Mouse (Mus musculus): Measurements from ENCODE around the gene Tmem132d. TPM values are rescaled to one million over a fixed set of nuclear protein-coding genes. Genes with fewer than 3 reads are reported as not detected.

Gene Tmem132d
- polyA plus RNA-seq, 1 experiment from 2014 or later: 0.63 TPM

- H3K27me3 ChIP-seq: no peaks in the 10 kb centered on the region
- no peaks in the 10 kb centered on the region for H3K36me3 ChIP-seq
- no peak overlapping the region for H3K9ac ChIP-seq
- 46% methylated on average over 8 of the region's 8 CpGs for WGBS
- H3K4me3 ChIP-seq: no peak overlapping the region
- no peak overlapping the region for H3K27ac ChIP-seq
- no peak overlapping the region for H3K4me2 ChIP-seq
- H3K4me1 ChIP-seq: peaks cover 2% of the 10 kb centered on the region; the same call in 1 of the 2 replicates
- H3K9me3 ChIP-seq: no peaks in the 10 kb centered on the region
- no peak for ATAC-seq (ENCODE audit: insufficient number of reproducible peaks, low FRiP score, low TSS enrichment, low read depth)
These were observed 296.1 kb downstream of the Tmem132d start for GRCm38 (mm10) chr5:128136818-128137217.

GRCm38 (mm10) chr5:128122656-128123055, 310.2 kb downstream of the Tmem132d start:
- no peak for ATAC-seq (ENCODE audit: insufficient number of reproducible peaks, low FRiP score, low TSS enrichment, low read depth)
- H3K9ac ChIP-seq: no peak overlapping the region
- H3K27me3 ChIP-seq: no peaks in the 10 kb centered on the region
- H3K4me1 ChIP-seq: no peaks in the 10 kb centered on the region
- H3K4me2 ChIP-seq: no peak overlapping the region
- WGBS: 57% methylated on average over 3 of the region's 3 CpGs
- H3K4me3 ChIP-seq: no peak overlapping the region
- H3K9me3 ChIP-seq: no peaks in the 10 kb centered on the region
- no peaks in the 10 kb centered on the region for H3K36me3 ChIP-seq
- no peak overlapping the region for H3K27ac ChIP-seq

DNA sequence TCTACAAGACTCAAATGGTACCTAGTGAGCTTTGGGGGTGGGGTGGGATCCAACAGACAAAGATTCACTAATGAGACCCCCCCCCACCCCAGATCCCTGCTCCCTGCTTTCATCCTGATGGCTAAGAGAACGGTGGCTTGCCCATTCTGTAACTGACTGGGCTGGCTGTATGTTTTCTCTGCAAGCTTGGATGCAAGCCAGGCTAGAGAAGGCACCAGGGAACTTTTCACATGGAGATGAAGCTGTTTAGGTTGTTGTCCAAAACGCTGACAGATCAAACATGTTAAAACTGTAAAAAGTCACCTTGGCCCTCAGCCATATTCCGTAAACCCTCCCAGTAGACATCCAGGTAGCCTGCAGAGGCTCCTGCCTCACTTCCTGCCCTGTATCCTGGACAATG, 313.7 kb downstream of the Tmem132d start:
- H3K4me1 ChIP-seq: no peaks in the 10 kb centered on the region
- 33% methylated on average over 3 of the region's 3 CpGs for WGBS
- ATAC-seq (ENCODE audit: insufficient number of reproducible peaks, low FRiP score, low TSS enrichment, low read depth): no peak
- H3K27me3 ChIP-seq: no peaks in the 10 kb centered on the region
- H3K9me3 ChIP-seq: no peaks in the 10 kb centered on the region
- H3K36me3 ChIP-seq: no peaks in the 10 kb centered on the region
- no peak overlapping the region for H3K27ac ChIP-seq
- H3K4me2 ChIP-seq: no peak overlapping the region
- H3K9ac ChIP-seq: no peak overlapping the region
- no peak overlapping the region for H3K4me3 ChIP-seq

- no peak for ATAC-seq (ENCODE audit: insufficient number of reproducible peaks, low FRiP score, low TSS enrichment, low read depth)
- Histone ChIP-seq H3K4me3 (no peak overlapping the region), H3K36me3 (no peaks in the 10 kb centered on the region), H3K9ac (no peak overlapping the region), H3K4me2 (no peak overlapping the region), H3K4me1 (no peaks in the 10 kb centered on the region), H3K9me3 (no peaks in the 10 kb centered on the region), H3K27me3 (no peaks in the 10 kb centered on the region), H3K27ac (no peak overlapping the region)
- WGBS: 86% methylated on average over 8 of the region's 8 CpGs
These were observed 319.8 kb downstream of the Tmem132d start for GRCm38 (mm10) chr5:128113107-128113506.

DNA sequence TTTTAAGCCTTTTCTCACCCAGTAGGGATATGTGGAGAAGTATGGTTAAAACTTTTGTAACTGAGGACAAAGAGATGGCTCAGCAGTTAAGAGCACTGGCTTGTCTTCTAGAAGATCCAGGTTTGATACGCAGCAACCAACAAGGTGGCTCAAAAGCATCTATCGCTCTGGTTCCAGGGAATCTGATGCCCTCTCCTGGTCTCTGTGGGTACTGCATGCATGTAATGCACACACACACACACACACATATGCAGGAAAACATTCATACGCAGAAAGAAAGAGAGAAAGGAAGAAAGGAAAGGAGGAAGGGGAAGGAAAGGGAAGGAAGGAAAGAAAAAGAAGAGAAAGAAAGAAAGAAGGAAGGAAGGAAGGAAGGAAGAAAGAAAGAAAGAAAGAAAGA, 320.4 kb downstream of the Tmem132d start:
- no peaks in the 10 kb centered on the region for H3K36me3 ChIP-seq
- H3K4me3 ChIP-seq: no peak overlapping the region
- WGBS: 92% methylated on average over 3 of the region's 3 CpGs
- no peak overlapping the region for H3K4me2 ChIP-seq
- H3K27me3 ChIP-seq: no peaks in the 10 kb centered on the region
- no peaks in the 10 kb centered on the region for H3K4me1 ChIP-seq
- no peak overlapping the region for H3K27ac ChIP-seq
- ATAC-seq (ENCODE audit: insufficient number of reproducible peaks, low FRiP score, low TSS enrichment, low read depth): no peak
- H3K9ac ChIP-seq: no peak overlapping the region
- no peaks in the 10 kb centered on the region for H3K9me3 ChIP-seq

DNA sequence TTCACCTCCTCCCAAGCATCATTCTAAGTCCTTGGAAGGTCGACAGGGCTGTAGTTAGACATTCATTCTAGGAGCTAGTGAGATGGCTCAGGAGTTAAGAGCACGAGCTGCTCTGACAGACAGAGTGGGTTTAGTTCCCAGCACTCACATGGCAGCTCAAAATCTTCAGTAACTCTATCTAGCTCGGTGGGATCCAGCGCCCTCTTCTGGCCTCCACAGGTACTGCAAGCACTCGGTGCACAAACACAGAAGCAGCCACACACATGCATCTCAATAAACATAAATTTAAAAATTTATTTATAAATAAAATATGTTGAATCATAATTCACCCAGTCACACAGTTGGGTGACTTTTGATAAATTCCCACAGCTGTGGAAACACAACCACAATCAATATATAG, 321.2 kb downstream of the Tmem132d start:
- Histone ChIP-seq H3K27ac (no peak overlapping the region), H3K4me3 (no peak overlapping the region), H3K9ac (no peak overlapping the region), H3K9me3 (no peaks in the 10 kb centered on the region), H3K4me1 (no peaks in the 10 kb centered on the region), H3K4me2 (no peak overlapping the region), H3K27me3 (no peaks in the 10 kb centered on the region), H3K36me3 (no peaks in the 10 kb centered on the region)
- no peak for ATAC-seq (ENCODE audit: insufficient number of reproducible peaks, low FRiP score, low TSS enrichment, low read depth)
- 78% methylated on average over 5 of the region's 5 CpGs for WGBS

DNA sequence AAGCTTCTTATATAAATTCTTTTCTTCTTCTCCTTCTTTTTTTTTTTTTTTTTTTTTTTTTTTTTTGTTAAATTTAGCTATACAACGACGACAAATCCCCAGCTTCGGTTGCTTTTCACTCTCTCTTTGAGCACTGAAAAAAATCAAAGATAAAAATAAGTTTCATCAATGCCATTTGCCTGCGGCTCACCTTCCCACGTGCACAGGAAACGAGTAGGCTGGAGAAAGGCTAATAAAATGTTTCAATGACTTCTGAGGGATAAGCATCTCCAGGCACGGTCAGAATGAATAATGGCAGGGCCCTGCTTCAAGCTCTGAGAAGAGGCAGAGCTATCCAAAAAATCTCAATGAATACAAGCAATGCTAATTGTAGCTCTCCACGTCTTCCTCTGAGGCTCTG, 330.3 kb downstream of the Tmem132d start:
- no peaks in the 10 kb centered on the region for H3K36me3 ChIP-seq
- no peak overlapping the region for H3K4me3 ChIP-seq
- 41% methylated on average over 8 of the region's 8 CpGs for WGBS
- no peak overlapping the region for H3K4me2 ChIP-seq
- H3K9ac ChIP-seq: no peak overlapping the region
- H3K27me3 ChIP-seq: no peaks in the 10 kb centered on the region
- H3K4me1 ChIP-seq: no peaks in the 10 kb centered on the region
- no peaks in the 10 kb centered on the region for H3K9me3 ChIP-seq
- ATAC-seq (ENCODE audit: insufficient number of reproducible peaks, low FRiP score, low TSS enrichment, low read depth): no peak
- no peak overlapping the region for H3K27ac ChIP-seq

- Histone ChIP-seq H3K4me3 (no peak overlapping the region), H3K9me3 (no peaks in the 10 kb centered on the region), H3K27me3 (no peaks in the 10 kb centered on the region), H3K4me1 (no peaks in the 10 kb centered on the region), H3K4me2 (no peak overlapping the region), H3K27ac (no peak overlapping the region), H3K9ac (no peak overlapping the region), H3K36me3 (no peaks in the 10 kb centered on the region)
- 81% methylated on average over 5 of the region's 5 CpGs for WGBS
- no peak for ATAC-seq (ENCODE audit: insufficient number of reproducible peaks, low FRiP score, low TSS enrichment, low read depth)
These were observed 332.5 kb downstream of the Tmem132d start for GRCm38 (mm10) chr5:128100331-128100730.

GRCm38 (mm10) chr5:128099439-128099838, 333.4 kb downstream of the Tmem132d start:
- H3K4me3 ChIP-seq: no peak overlapping the region
- H3K4me2 ChIP-seq: no peak overlapping the region
- no peak overlapping the region for H3K9ac ChIP-seq
- H3K27ac ChIP-seq: no peak overlapping the region
- no peaks in the 10 kb centered on the region for H3K4me1 ChIP-seq
- no peaks in the 10 kb centered on the region for H3K36me3 ChIP-seq
- H3K9me3 ChIP-seq: no peaks in the 10 kb centered on the region
- 77% methylated on average over 2 of the region's 2 CpGs for WGBS
- ATAC-seq (ENCODE audit: insufficient number of reproducible peaks, low FRiP score, low TSS enrichment, low read depth): no peak
- H3K27me3 ChIP-seq: no peaks in the 10 kb centered on the region

GRCm38 (mm10) chr5:128090578-128090977, 342.3 kb downstream of the Tmem132d start:
- H3K27ac ChIP-seq: no peak overlapping the region
- WGBS: 72% methylated on average over 5 of the region's 5 CpGs
- no peaks in the 10 kb centered on the region for H3K36me3 ChIP-seq
- H3K9me3 ChIP-seq: no peaks in the 10 kb centered on the region
- no peak for ATAC-seq (ENCODE audit: insufficient number of reproducible peaks, low FRiP score, low TSS enrichment, low read depth)
- no peaks in the 10 kb centered on the region for H3K4me1 ChIP-seq
- no peaks in the 10 kb centered on the region for H3K27me3 ChIP-seq
- no peak overlapping the region for H3K9ac ChIP-seq
- H3K4me2 ChIP-seq: no peak overlapping the region
- H3K4me3 ChIP-seq: no peak overlapping the region

DNA sequence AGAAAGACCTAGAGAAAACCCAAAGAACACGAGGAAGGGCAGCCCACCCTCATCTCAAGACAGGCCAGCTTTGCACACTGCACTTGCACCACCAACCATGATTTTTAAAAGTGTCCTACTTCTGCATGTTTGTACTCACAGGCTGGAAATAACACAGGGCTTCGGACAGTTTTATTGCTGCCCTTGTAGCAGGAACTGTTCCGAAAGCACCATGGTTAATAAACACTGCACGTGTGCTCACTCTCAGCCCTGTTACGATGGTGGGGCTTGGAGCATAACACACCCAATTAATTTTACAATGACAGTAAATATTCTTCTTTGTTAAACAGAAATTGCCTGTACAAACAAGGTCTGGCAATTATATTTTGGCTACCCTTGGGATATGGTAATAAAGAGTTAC, 357.4 kb downstream of the Tmem132d start:
- Histone ChIP-seq H3K4me1 (no peaks in the 10 kb centered on the region), H3K9me3 (no peaks in the 10 kb centered on the region), H3K27ac (no peak overlapping the region), H3K27me3 (no peaks in the 10 kb centered on the region), H3K36me3 (no peaks in the 10 kb centered on the region), H3K4me2 (no peak overlapping the region), H3K9ac (no peak overlapping the region), H3K4me3 (no peak overlapping the region)
- 27% methylated on average over 5 of the region's 5 CpGs for WGBS
- ATAC-seq (ENCODE audit: insufficient number of reproducible peaks, low FRiP score, low TSS enrichment, low read depth): no peak

DNA sequence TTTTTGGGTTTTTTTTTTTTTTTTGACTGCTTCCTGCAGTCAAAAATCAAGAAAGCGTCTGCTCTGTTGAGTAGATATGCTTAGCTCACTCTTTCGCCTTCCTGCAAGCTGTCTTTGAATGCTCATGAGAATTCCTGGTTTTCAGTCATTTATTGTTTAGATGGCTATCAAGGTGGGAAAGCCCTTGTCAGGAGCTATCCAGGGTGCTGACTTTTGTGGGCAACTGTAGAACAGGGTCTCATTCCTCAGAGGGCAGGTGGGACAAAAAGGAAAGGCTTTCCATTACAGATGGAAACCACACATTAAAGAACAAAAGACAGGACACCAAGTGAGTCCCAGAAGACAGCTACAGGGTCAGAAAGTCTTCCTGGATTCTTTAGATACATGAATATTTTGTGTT, 360.3 kb downstream of the Tmem132d start:
- no peak overlapping the region for H3K4me3 ChIP-seq
- no peak overlapping the region for H3K4me2 ChIP-seq
- 77% methylated on average over 2 of the region's 2 CpGs for WGBS
- H3K9me3 ChIP-seq: no peaks in the 10 kb centered on the region
- H3K36me3 ChIP-seq: no peaks in the 10 kb centered on the region
- H3K4me1 ChIP-seq: no peaks in the 10 kb centered on the region
- ATAC-seq (ENCODE audit: insufficient number of reproducible peaks, low FRiP score, low TSS enrichment, low read depth): no peak
- no peak overlapping the region for H3K9ac ChIP-seq
- no peak overlapping the region for H3K27ac ChIP-seq
- H3K27me3 ChIP-seq: no peaks in the 10 kb centered on the region

DNA sequence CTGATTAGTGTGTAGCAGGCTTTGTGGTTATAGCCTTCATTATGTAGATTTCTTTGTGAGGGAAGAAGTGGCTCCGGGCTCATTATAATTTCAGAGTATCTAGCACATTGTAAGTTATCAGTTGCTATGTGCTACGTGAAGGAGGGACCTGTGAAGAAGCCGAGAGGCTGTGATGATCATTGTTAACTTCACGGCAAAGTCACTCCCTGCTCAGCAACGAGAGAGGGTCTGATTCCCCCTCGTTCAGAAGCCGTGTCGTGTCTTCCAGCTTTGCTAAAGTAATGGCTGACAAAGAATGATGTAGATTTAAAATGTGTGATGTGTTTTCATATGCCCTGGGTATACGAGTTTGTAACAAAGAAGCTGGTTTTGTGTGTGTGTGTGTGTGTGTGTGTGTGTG, 391.1 kb downstream of the Tmem132d start:
- Histone ChIP-seq H3K27me3 (no peaks in the 10 kb centered on the region), H3K27ac (no peak overlapping the region), H3K4me2 (no peak overlapping the region), H3K4me3 (no peak overlapping the region), H3K9ac (no peak overlapping the region), H3K9me3 (no peaks in the 10 kb centered on the region), H3K4me1 (no peaks in the 10 kb centered on the region), H3K36me3 (no peaks in the 10 kb centered on the region)
- ATAC-seq (ENCODE audit: insufficient number of reproducible peaks, low FRiP score, low TSS enrichment, low read depth): no peak
- WGBS: 80% methylated on average over 9 of the region's 9 CpGs
